Mouse (Mus musculus) MEL (cell line): ENCODE measurements around the gene Trpm8. TPM values are rescaled to one million over a fixed set of nuclear protein-coding genes. Genes with fewer than 3 reads are reported as not detected.

Experiments used
- DNase-seq: peaks from one replicate; pipeline ENCODE4 v3.0.0; 2011; ENCODE audit warnings: low read depth, low spot score
- H3K27ac ChIP-seq: 2 replicates; pipeline ENCODE4 v1.5.1; 2012; ENCODE audit warnings: low read depth, mild to moderate bottlenecking, control low read depth, low read length, moderate library complexity; ENCODE audit not compliant: control insufficient read depth
- H3K27me3 ChIP-seq, 2 experiments: fragments of 150-350 bp in 1 of 2; sonication (generic) in 1 of 2; 2 replicates each; pipeline ENCODE4 v1.6.1; 2012; ENCODE audit warnings: low read length in 2 of 2, mild to moderate bottlenecking in 2 of 2, improper control_type of control experiment in 1 of 2, moderate library complexity in 1 of 2; ENCODE audit not compliant: insufficient read depth in 2 of 2, control insufficient read depth in 1 of 2
- H3K36me3 ChIP-seq, 2 experiments: 2 replicates each; pipeline ENCODE4 v1.6.1; 2012 to 2014; ENCODE audit warnings: low read length in 2 of 2, improper control_type of control experiment in 1 of 2, inconsistent platforms in 1 of 2, mild to moderate bottlenecking in 1 of 2; ENCODE audit not compliant: insufficient read depth in 2 of 2, control insufficient read depth in 1 of 2
- H3K4me1 ChIP-seq, 2 experiments: fragments of 150-350 bp in 1 of 2; sonication (generic) in 1 of 2; 2 replicates each; pipeline ENCODE4 v1.6.1; 2012; ENCODE audit warnings: low read length in 2 of 2, improper control_type of control experiment in 1 of 2, mild to moderate bottlenecking in 1 of 2; ENCODE audit not compliant: insufficient read depth in 2 of 2, control insufficient read depth in 1 of 2
- H3K4me3 ChIP-seq, 2 experiments: fragments of 150-350 bp in 1 of 2; sonication (generic) in 1 of 2; 2 replicates each; pipeline ENCODE4 v1.5.1; 2012; ENCODE audit warnings: low read depth in 2 of 2, low read length in 2 of 2, mild to moderate bottlenecking in 2 of 2, moderate library complexity in 2 of 2, control low read depth in 1 of 2, improper control_type of control experiment in 1 of 2; ENCODE audit not compliant: control insufficient read depth in 1 of 2, insufficient read depth in 1 of 2
- H3K79me2 ChIP-seq: 2 replicates; pipeline ENCODE4 v1.6.1; 2012; ENCODE audit warnings: mild to moderate bottlenecking, low read length, moderate library complexity; ENCODE audit not compliant: control insufficient read depth, poor library complexity, insufficient read depth
- H3K9ac ChIP-seq: 2 replicates; pipeline ENCODE4 v1.6.1; 2012; ENCODE audit warnings: low read depth, mild to moderate bottlenecking, control low read depth, low read length, moderate library complexity; ENCODE audit not compliant: control insufficient read depth, poor library complexity, severe bottlenecking
- H3K9me3 ChIP-seq: fragments of 150-350 bp; sonication (generic); replicated peaks from 2 replicates; pipeline ENCODE4 v1.6.1; 2012; ENCODE audit warnings: mild to moderate bottlenecking, low read length, improper control_type of control experiment, moderate library complexity; ENCODE audit not compliant: insufficient read depth
- BHLHE40 ChIP-seq: IDR thresholded peaks from 2 replicates; pipeline ENCODE4 v1.6.1; 2012; ENCODE audit warnings: low read depth, mild to moderate bottlenecking, inconsistent platforms, low read length, improper control_type of control experiment, borderline replicate concordance
- CHD2 ChIP-seq: IDR thresholded peaks from 2 replicates; pipeline ENCODE4 v1.6.1; 2011; ENCODE audit warnings: low read length, improper control_type of control experiment
- E2F4 ChIP-seq: IDR thresholded peaks from 2 replicates; pipeline ENCODE4 v1.6.1; 2011; ENCODE audit warnings: low read depth, low read length, improper control_type of control experiment, borderline replicate concordance
- EP300 ChIP-seq, 2 experiments: IDR thresholded peaks; 2 replicates each; pipeline ENCODE4 v1.6.1; 2011; ENCODE audit warnings: improper control_type of control experiment in 2 of 2, low read length in 2 of 2, low read depth in 1 of 2, mild to moderate bottlenecking in 1 of 2
- GATA1 ChIP-seq: IDR thresholded peaks from 2 replicates; pipeline ENCODE4 v1.6.1; 2011; ENCODE audit warnings: low read depth, low read length, improper control_type of control experiment
- MEF2A ChIP-seq: IDR thresholded peaks from 2 replicates; pipeline ENCODE4 v1.6.1; 2014; ENCODE audit warnings: low read depth, mild to moderate bottlenecking, inconsistent platforms, low read length, improper control_type of control experiment; ENCODE audit not compliant: poor library complexity, insufficient replicate concordance, severe bottlenecking; ENCODE audit errors: extremely low read depth
- MYB ChIP-seq: IDR thresholded peaks from 2 replicates; pipeline ENCODE4 v1.6.1; 2011; ENCODE audit warnings: mild to moderate bottlenecking, low read depth, low read length, improper control_type of control experiment
- NELFE ChIP-seq: IDR thresholded peaks from 2 replicates; pipeline ENCODE4 v1.6.1; 2011; ENCODE audit warnings: low read depth, low read length, improper control_type of control experiment
- NRF1 ChIP-seq: IDR thresholded peaks from 2 replicates; pipeline ENCODE4 v1.6.1; 2014; ENCODE audit warnings: low read depth, mild to moderate bottlenecking, inconsistent platforms, low read length, improper control_type of control experiment, moderate library complexity; ENCODE audit not compliant: poor library complexity, insufficient read depth, severe bottlenecking
- POLR2AphosphoS2 ChIP-seq: IDR thresholded peaks from 2 replicates; pipeline ENCODE4 v1.6.1; 2011; ENCODE audit warnings: low read length, improper control_type of control experiment
- RCOR1 ChIP-seq: IDR thresholded peaks from 2 replicates; pipeline ENCODE4 v1.6.1; 2012; ENCODE audit warnings: low read depth, mild to moderate bottlenecking, inconsistent platforms, low read length, improper control_type of control experiment
- SMC3 ChIP-seq: IDR thresholded peaks from 2 replicates; pipeline ENCODE4 v1.6.1; 2011; ENCODE audit warnings: low read depth, low read length, improper control_type of control experiment
- TAL1 ChIP-seq: IDR thresholded peaks from 2 replicates; pipeline ENCODE4 v1.6.1; 2012; ENCODE audit warnings: mild to moderate bottlenecking, inconsistent platforms, low read length, moderate library complexity, mixed read lengths
- UBTF ChIP-seq: IDR thresholded peaks from 2 replicates; pipeline ENCODE4 v1.6.1; 2012; ENCODE audit warnings: low read depth, mild to moderate bottlenecking, inconsistent platforms, low read length, improper control_type of control experiment, moderate library complexity, borderline replicate concordance; ENCODE audit not compliant: insufficient read depth
- USF1 ChIP-seq: IDR thresholded peaks from 2 replicates; pipeline ENCODE4 v1.6.1; 2014; ENCODE audit warnings: low read depth, mild to moderate bottlenecking, inconsistent platforms, low read length, improper control_type of control experiment, moderate library complexity
- ZC3H11A ChIP-seq: IDR thresholded peaks from 2 replicates; pipeline ENCODE4 v1.6.1; 2012; ENCODE audit warnings: low read depth, mild to moderate bottlenecking, inconsistent platforms, low read length, improper control_type of control experiment
- ZKSCAN1 ChIP-seq: IDR thresholded peaks from 2 replicates; pipeline ENCODE4 v1.6.1; 2012; ENCODE audit warnings: low read depth, mild to moderate bottlenecking, inconsistent platforms, low read length, improper control_type of control experiment, moderate library complexity
- ZMIZ1 ChIP-seq: IDR thresholded peaks from 2 replicates; pipeline ENCODE4 v1.6.1; 2012; ENCODE audit warnings: low read depth, mild to moderate bottlenecking, inconsistent platforms, low read length, improper control_type of control experiment, moderate library complexity
- ZNF384 ChIP-seq: IDR thresholded peaks from 2 replicates; pipeline ENCODE4 v1.6.1; 2012; ENCODE audit warnings: low read depth, mild to moderate bottlenecking, inconsistent platforms, low read length, improper control_type of control experiment
- polyA plus RNA-seq, 2 experiments: library from polyadenylated mRNA; stranded (reverse) in 1 of 2; unstranded in 1 of 2; fragments of >175 nt in 1 of 2; fragments of >200 nt in 1 of 2; gene quantifications; 2 replicates each; pipeline versions ENCODE4 v1.2.1 to v1.2.4; 2012; ENCODE audit warnings: low replicate concordance in 2 of 2, low read depth in 1 of 2; ENCODE audit not compliant: insufficient read length in 2 of 2, insufficient read depth in 1 of 2, missing spikeins in 1 of 2
- total RNA-seq: library from RNA; depleted of rRNA; stranded (reverse); fragments of 300-350 nt; gene quantifications from 2 replicates; pipeline ENCODE4 v1.2.3, GENCODE M21; 2012

Trpm8 gene
- total and polyA plus RNA-seq, 3 experiments = not detected

GRCm38 (mm10) chr1:88291409-88292005, 14.0 kb downstream of the Trpm8 start:
- no peak overlapping the region for H3K9ac ChIP-seq
- TF ChIP-seq ZNF384 = no peak
- peaks cover 0 to 2% of the 10 kb centered on the region in 2 experiments; a peak in 1 of 4 replicates for H3K27me3 ChIP-seq
- H3K9me3 ChIP-seq = no peaks in the 10 kb centered on the region
- no peaks in the 10 kb centered on the region for H3K79me2 ChIP-seq
- H3K4me1 ChIP-seq = no peaks in the 10 kb centered on the region
- no peak for DNase-seq
- no peak overlapping the region for H3K4me3 ChIP-seq
- H3K36me3 ChIP-seq = no peaks in the 10 kb centered on the region
- H3K27ac ChIP-seq = no peak overlapping the region

DNA sequence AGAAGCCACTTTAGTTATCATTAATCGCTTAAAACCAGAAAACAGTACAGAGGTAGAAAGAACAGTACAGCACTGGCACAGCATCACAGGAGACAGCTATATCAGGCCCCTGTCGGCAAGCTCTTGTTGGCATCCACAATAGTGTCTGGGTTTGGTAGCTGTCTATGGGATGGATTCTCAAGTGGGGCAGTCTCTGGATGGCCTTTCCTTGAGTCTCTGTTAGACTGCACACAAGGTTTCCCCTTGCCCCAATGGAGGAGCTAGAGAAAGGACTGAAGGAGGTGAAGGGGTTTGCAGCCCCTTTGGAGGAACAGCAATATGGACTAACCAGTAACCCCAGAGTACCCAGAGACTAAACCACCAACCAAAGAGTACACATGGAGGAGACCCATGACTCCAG, 14.6 kb downstream of the Trpm8 start:
- Histone ChIP-seq H3K27me3 (peaks cover 0 to 2% of the 10 kb centered on the region in 2 experiments; a peak in 1 of 4 replicates), H3K4me3 (no peak overlapping the region), H3K9ac (no peak overlapping the region), H3K79me2 (no peaks in the 10 kb centered on the region), H3K27ac (no peak overlapping the region), H3K4me1 (no peaks in the 10 kb centered on the region), H3K36me3 (no peaks in the 10 kb centered on the region), H3K9me3 (no peaks in the 10 kb centered on the region)
- TF ChIP-seq NRF1 (no peak), UBTF (no peak), MEF2A (no peak), NELFE (no peak), BHLHE40 (no peak), MYB (no peak), RCOR1 (no peak), ZC3H11A (no peak), GATA1 (no peak), EP300 (IDR thresholded peaks at IDR 0.05; ENCODE audit: low read depth in 1 of 2, low read length in 2 of 2) (no peak), E2F4 (no peak), POLR2AphosphoS2 (no peak), SMC3 (no peak), USF1 (no peak), ZMIZ1 (no peak), ZKSCAN1 (no peak), CHD2 (no peak), TAL1 (no peak)
- DNase-seq = peak; percentile 4
